Mouse (Mus musculus) ES-Bruce4 (cell line): ENCODE measurements around the gene Lrrc8c.

Source experiments
- CTCF ChIP-seq: IDR thresholded peaks from one replicate; pipeline ENCODE4 v1.8.1; 2011; ENCODE audit warnings: low read depth, low read length
- EP300 ChIP-seq: IDR thresholded peaks from 2 replicates; pipeline ENCODE4 v1.6.1; 2011; ENCODE audit warnings: low read depth, low read length; ENCODE audit not compliant: insufficient read depth

GRCm38 (mm10) chr5:105638916-105639315 lies 119.7 kb downstream of the Lrrc8c start:
- TF ChIP-seq EP300, result no peak
- no peak for TF ChIP-seq CTCF
